Mouse (Mus musculus): Measurements from ENCODE around the gene Lnx1. TPM values are rescaled to one million over a fixed set of nuclear protein-coding genes. Genes with fewer than 3 reads are reported as not detected.

The Lnx1 gene
- total RNA-seq, 2 experiments from 2014 or later: 0.57 to 0.83 TPM

DNA sequence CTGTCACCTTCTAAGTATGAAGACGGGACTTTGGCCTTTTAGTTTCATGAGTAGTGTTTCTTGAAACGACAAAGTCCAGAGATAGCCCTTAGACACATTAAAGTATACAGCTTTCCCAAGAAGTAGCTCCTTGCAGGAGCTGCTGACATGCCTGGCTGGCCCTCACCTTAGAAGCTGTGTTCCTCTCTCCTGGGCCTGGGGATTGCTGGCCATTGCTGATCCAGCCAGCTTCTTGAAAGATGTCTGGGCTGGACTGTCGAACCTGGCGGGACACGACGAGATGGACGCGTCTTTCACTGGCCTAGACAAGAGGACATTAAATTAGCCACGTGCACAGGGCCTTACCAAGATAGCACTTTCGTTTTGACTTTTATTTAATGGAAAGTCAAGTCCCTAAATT lies 92.2 kb downstream of the Lnx1 start:
- no peak for DNase-seq (ENCODE audit: low spot score in 2 of 2)

DNA sequence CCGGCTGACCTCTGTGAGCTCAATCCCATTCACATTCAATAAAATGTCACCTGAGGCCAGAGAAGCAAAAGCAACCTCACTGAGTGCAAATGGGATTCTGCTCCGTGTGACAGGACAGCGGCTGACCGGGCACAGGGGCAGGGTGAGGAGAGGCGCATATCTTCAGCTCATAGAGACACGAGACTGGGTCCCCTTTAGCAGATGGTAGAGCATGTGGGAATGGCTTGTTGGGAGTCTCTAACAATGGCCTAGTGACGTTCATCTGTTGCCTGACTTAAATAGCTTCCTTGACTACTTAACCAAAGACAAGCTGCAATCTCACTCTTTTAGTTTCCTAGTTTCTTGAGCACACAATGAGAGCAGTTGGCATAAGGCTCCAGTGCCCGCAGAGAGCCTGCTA lies 96.5 kb downstream of the Lnx1 start:
- DNase-seq (ENCODE audit: low spot score in 2 of 2): no peak

DNA sequence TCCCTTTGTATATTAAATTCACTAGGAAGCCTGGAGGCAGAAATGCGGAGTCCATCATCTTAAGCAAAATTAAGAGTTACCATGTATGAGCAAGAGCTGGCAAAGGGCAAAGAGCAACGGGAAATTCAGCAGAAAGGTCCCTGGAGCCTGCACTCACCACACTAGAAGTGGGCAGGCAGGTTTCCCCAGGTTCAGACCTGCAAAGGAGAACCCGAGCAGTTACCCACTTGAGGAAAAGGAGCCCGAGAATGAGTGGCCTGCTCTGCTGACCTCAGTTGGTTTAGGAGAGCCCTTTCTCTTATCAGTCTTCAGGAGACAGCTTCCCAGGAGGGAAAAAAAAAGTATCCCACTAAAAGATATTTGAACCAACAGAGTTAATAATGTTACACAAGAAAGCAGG lies 99.4 kb downstream of the Lnx1 start:
- no peak for DNase-seq (ENCODE audit: low spot score in 2 of 2)

DNA sequence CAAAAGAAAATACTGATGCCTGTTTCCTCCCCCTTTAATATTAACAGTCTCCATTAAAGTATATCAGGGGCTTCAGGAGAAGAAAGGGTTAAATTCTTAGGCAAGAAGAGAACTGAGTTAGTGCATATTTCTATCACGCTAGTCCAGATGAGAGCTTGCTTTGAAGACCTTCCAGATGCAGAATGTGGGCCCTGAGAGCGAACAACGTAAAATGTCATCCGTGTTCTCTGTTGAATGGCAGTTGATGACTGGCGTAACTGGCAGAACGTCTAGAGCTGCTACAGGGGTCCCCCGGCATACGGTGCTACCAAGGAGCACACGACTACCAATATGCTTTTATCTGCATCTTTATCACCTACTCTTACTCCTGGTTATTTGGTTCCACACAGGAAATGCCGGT lies 100.3 kb downstream of the Lnx1 start:
- DNase-seq (ENCODE audit: low spot score in 2 of 2): no peak

DNA sequence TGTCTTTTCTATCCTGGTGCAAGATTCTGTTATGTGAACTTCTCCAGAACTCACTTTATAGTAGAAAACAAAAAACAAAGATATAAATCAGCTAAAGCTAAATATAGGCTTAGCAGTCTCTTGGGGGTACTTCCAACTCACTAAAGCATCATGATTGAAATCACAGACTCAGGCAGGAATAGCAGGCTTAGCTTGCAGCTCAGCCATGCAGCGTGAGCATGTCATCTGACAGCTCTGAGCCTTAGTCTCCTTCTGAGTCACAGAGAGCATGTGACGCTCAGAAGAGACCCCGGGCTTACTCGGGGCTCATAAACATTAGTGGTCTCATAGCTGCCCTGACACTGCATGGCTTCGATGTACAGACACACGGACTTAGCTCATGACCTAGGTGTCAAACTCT lies 100.7 kb downstream of the Lnx1 start:
- DNase-seq (ENCODE audit: low spot score in 2 of 2): no peak

DNA sequence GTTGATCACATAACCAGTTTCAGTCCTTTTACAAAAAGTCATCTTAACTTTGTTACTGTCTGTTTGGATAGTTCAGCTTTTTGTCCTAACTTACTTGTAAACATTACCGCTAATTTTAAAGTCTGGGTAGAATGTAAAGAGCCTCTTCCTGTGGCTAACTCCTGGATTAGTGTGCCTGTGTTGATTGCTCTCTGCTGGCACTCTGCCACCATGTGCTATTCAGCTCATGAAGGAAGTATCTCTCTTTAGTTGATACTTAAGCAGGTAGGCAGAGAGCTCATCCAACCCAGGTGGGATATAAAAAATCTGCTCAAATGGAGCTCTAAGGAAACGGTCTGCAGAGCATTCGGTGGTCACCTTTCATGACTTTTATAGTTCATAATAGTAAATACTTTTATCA lies 101.5 kb downstream of the Lnx1 start:
- no peak for DNase-seq (ENCODE audit: low spot score in 2 of 2)

DNA sequence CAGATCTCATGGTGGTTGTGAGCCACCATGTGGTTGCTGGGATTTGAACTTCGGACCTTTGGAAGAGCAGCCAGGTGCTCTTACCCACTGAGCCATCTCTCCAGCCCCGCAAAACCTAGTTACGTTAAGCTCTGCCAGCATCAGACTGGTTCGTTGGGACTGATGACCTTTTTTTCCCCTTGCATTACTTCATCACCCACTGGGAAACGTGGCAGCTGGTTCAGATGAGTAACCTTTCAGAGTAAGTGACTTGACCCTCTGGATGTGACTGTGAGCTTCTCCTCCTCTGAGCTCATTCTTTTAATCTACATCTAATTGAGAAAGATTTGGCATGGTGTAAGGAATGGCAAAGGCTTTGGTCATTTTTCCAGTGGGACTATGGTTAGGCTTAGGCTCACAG lies 102.7 kb downstream of the Lnx1 start:
- DNase-seq (ENCODE audit: low spot score in 2 of 2): no peak

DNA sequence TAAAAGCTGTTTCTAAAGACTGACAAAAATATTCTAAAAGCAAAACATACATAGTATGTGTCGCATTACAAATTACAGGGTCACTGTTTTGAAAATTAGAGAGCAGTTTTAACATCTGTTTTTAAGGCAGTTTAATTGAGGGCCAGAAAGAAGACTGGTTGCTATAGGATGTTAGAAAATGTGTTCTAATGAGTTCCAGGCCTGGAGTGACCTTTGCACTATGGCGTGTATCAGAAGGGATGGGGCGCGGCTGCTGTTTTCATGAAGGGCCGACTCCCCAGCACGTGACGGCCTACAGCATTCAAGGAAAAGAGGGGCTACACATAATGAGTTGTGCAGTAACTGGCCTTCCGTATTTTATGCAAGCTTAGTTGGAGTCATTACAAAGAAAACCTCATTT lies 109.6 kb downstream of the Lnx1 start:
- no peak for DNase-seq (ENCODE audit: low spot score in 2 of 2)

DNA sequence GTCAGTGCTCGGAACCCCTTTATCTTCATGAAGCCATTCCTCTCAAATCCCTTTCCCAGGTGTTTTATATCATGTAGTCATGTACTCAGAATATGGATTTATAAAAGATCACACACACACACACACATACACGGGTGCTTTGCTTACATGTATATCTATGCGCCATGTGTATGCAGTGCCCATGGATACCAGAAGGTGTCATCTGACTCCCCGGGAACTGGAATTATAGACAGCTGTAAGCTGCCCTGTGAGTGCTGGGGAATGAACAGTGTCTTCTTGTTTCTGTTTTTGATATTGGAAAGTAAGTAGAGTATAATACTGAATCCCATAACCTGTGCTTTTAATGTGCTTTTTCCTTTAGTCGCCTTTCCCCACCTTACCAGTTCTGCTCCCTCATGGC lies 111.3 kb downstream of the Lnx1 start:
- DNase-seq (ENCODE audit: low spot score in 2 of 2): no peak

DNA sequence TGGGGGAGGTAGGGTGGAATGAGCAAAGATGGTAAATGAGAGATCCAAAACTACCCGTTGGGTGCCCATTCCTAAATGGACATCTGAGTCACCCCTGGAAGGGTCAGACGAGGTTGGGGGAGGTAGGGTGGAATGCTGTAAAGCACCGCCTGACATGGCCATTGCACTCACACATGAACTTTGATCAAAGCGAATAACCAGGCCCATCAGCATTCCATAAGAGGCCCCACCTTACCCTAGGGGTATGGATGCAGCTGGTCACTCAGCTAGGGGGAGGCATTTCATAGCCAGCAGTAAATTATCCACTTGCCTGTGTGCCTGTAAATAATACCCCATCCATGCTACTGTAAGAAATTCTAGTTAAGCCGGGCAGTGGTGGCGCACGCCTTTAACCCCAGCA lies 113.6 kb downstream of the Lnx1 start:
- DNase-seq (ENCODE audit: low spot score in 2 of 2): no peak

DNA sequence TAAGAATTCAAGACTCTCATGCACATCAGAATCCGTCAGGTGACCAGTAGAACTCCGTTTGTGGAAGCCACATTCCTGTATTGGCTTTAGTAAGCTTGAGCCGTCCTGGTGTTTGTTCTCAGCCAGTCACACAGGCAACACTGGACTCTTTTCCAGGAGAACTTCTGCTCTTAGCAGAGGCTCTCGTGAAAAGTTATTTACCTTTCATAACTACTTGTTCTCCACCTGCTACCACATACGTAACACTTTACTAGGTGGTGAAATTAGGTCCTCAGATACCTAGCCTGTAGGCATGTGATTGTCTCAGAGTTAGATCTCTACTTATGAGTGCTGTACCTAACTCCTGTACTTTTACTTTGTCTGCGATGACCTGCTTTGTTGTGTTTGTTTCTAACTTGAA lies 130.9 kb downstream of the Lnx1 start:
- DNase-seq (ENCODE audit: low spot score in 2 of 2): no peak

DNA sequence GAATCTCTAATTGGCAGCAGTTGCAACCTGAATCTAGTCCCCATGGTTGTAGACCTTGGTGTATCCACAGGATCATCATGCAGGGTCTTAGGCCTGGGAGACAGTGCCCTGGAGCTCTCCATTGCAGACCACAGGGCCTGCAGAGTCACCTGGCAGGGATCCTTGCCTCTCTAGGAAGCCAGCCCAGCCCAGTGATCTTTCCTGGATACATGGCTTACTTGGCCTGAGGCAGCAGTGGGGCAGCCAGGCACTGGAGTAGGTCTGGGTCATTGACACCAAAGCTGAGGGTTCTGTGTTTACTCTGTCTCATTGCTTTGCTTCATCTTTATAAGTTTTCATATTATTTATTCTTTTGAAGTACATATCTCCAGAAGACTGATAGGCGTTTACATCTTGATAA lies 141.6 kb downstream of the Lnx1 start:
- no peak for DNase-seq (ENCODE audit: low spot score in 2 of 2)

DNA sequence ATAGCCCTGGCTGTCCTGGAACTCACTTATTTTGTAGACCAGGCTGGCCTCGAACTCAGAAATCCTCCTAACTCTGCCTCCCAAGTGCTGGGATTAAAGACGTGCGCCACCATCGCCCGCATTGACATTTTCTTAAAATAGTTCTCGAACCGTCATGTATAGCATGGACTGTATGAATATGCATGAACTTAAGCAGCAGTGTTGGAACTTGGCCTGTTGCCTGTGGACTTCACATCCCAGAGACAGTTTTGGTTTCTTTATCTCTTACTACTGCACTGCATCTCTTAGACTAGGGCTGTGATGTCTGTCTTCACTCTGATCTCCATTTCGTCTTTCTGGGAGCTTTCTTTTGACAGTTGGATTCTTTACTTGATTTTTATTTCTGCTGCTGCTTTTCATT lies 153.1 kb downstream of the Lnx1 start:
- DNase-seq (ENCODE audit: low spot score in 2 of 2): no peak

DNA sequence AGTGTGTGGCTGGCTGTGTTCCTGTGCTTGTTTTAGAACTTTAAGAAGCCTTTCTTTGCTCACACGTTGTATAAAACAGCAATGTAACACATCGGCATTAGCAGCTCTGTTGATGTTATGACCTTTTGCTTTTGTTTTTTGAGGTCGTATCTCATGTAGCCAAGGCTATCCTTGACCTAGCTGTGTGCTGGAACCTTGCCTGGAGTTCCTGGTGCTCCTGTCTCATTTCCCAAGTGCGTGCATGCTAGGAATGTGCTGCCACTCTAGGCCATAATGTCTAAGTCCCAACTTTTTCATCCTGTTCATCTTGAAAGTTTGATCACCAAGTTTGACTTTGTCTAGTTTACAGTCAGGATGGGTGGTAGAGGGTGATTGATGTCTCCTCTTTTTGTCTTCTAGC lies 157.1 kb downstream of the Lnx1 start:
- DNase-seq (ENCODE audit: low spot score in 2 of 2): no peak

Other genes starting within 250 kb of the Lnx1 start
- 10 to 100 TPM; 14.2 to 14.3 TPM for gene Scfd2, start 171.2 kb downstream of the Lnx1 start, total RNA-seq (2021)
- 10 to 100 TPM; 52.0 to 54.2 TPM for gene Fip1l1, start 167.5 kb downstream of the Lnx1 start, total RNA-seq (2021)

Data from gastrocnemius, postnatal 4 days (tissue).